Mouse (Mus musculus) CD8-positive naive resting alpha-beta T cell, adult 2 months (primary cell): ENCODE measurements around the gene Slc6a4.
"Not testable (repeated sequence)": the region's sequence is repeated elsewhere in the genome, so short reads cannot be mapped to it uniquely, and the experiment has no call there.

ENCODE experiments used
- DNase-seq, 2 experiments: peaks; one replicate each; pipeline ENCODE4 v3.0.0; 2022; ENCODE audit warnings: low read depth in 2 of 2, low spot score in 2 of 2

The Slc6a4 gene

GRCm38 (mm10) chr11:77010762-77011475 is 12.5 kb downstream of the Slc6a4 start:
- no peak for DNase-seq

- no peak for DNase-seq
These were observed 19.6 kb downstream of the Slc6a4 start for GRCm38 (mm10) chr11:77018046-77018445.

- no peak for DNase-seq
These were observed 21.1 kb downstream of the Slc6a4 start for GRCm38 (mm10) chr11:77019539-77019938.

- DNase-seq = no peak
These were observed 23.5 kb downstream of the Slc6a4 start for GRCm38 (mm10) chr11:77021749-77022396.

GRCm38 (mm10) chr11:77026559-77026958 is 28.2 kb downstream of the Slc6a4 start:
- DNase-seq = no peak

GRCm38 (mm10) chr11:77028157-77028556 is 29.8 kb downstream of the Slc6a4 start:
- no peak for DNase-seq

- DNase-seq = no peak
These were observed 32.9 kb downstream of the Slc6a4 start for GRCm38 (mm10) chr11:77031151-77031934.

GRCm38 (mm10) chr11:77041891-77042290 is 43.5 kb downstream of the Slc6a4 start:
- DNase-seq = no peak

- no peak for DNase-seq
These were observed 44.4 kb downstream of the Slc6a4 start for GRCm38 (mm10) chr11:77042816-77043215.

- DNase-seq = no peak
These were observed 63.5 kb downstream of the Slc6a4 start for GRCm38 (mm10) chr11:77061951-77062350.

- no peak for DNase-seq
These were observed 65.0 kb downstream of the Slc6a4 start for GRCm38 (mm10) chr11:77063406-77063805.

GRCm38 (mm10) chr11:77068825-77069224 is 70.4 kb downstream of the Slc6a4 start:
- DNase-seq = no peak

GRCm38 (mm10) chr11:77070721-77071120 is 72.3 kb downstream of the Slc6a4 start:
- DNase-seq = peak in 1 of 2 experiments; percentile 11

- not testable (repeated sequence) for DNase-seq
These were observed 78.9 kb downstream of the Slc6a4 start for GRCm38 (mm10) chr11:77077331-77077730.

GRCm38 (mm10) chr11:77077792-77078191 is 79.4 kb downstream of the Slc6a4 start:
- DNase-seq = peak; percentile 8 to 20

- peak; percentile 84 to 85 for DNase-seq
These were observed 80.1 kb downstream of the Slc6a4 start, which contains the start of gene Nsrp1 for GRCm38 (mm10) chr11:77078273-77079134. Nsrp1 (minus strand) TSS chr11:77078435.

GRCm38 (mm10) chr11:77079361-77079760 is 81.0 kb downstream of the Slc6a4 start:
- no peak for DNase-seq
